Mouse (Mus musculus) layer of hippocampus, postnatal 10 days (tissue): ENCODE results near the gene Exoc2. TPM values are rescaled to one million over a fixed set of nuclear protein-coding genes. Genes with fewer than 3 reads are reported as not detected.
A peak's percentile ranks its signal among the peaks of the same experiment; 100 is the strongest.

Experiments
- DNase-seq, 2 experiments: peaks; one replicate each; pipeline ENCODE4 v3.0.0; 2021; ENCODE audit warnings: low spot score in 2 of 2
- long read RNA-seq: library from polyadenylated mRNA; stranded (forward); transcript quantifications from one replicate; pipeline ENCODE4 v2.0.0, GENCODE M21; 2023
- total RNA-seq, 2 experiments: library from RNA; stranded (reverse); gene quantifications; 2 replicates each; pipeline ENCODE4 v1.2.3; 2021

The Exoc2 gene
- total RNA-seq, result 10 to 100 TPM; 46.3 to 46.4 TPM
- long read RNA-seq, full-length matches to known transcripts, result 11 of 22 reads
- long read RNA-seq, partial matches to known transcripts, result 1 of 22 reads
- long read RNA-seq, other reads (novel, unspliced or antisense), result 10 of 22 reads

GRCm38 (mm10) chr13:30973501-30974246 lies at the start of gene Exoc2, which contains the start of gene Gm5447:
Gene Exoc2 (minus strand): TSS chr13:30974093.
Gene Gm5447 (plus strand): TSS chr13:30974204.
- peak; percentile 82 to 85 for DNase-seq

GRCm38 (mm10) chr13:31023664-31024063 lies 49.8 kb upstream of the Exoc2 start:
- DNase-seq, result no peak

- DNase-seq, result no peak
Observed at GRCm38 (mm10) chr13:31021927-31022326, 48.0 kb upstream of the Exoc2 start.

- DNase-seq, result no peak
Observed at GRCm38 (mm10) chr13:31021514-31021913, 47.6 kb upstream of the Exoc2 start.

- DNase-seq, result no peak
Observed at GRCm38 (mm10) chr13:31017545-31017944, 43.7 kb upstream of the Exoc2 start.

GRCm38 (mm10) chr13:31004995-31005394 lies 31.1 kb upstream of the Exoc2 start:
- DNase-seq, result no peak

- no peak for DNase-seq
Observed at GRCm38 (mm10) chr13:31004458-31004857, 30.6 kb upstream of the Exoc2 start.

- no peak for DNase-seq
Observed at GRCm38 (mm10) chr13:30999799-31000198, 25.9 kb upstream of the Exoc2 start.

- no peak for DNase-seq
Observed at GRCm38 (mm10) chr13:30997526-30998253, 23.8 kb upstream of the Exoc2 start.

GRCm38 (mm10) chr13:30994249-30994858 lies 20.5 kb upstream of the Exoc2 start:
- no peak for DNase-seq

- DNase-seq, result peak; percentile 49 to 67
Observed at GRCm38 (mm10) chr13:30993819-30994218, 19.9 kb upstream of the Exoc2 start.

GRCm38 (mm10) chr13:30990233-30990632 lies 16.3 kb upstream of the Exoc2 start:
- no peak for DNase-seq

- no peak for DNase-seq
Observed at GRCm38 (mm10) chr13:30989710-30990109, 15.8 kb upstream of the Exoc2 start.

- no peak for DNase-seq
Observed at GRCm38 (mm10) chr13:30987686-30988085, 13.8 kb upstream of the Exoc2 start.

GRCm38 (mm10) chr13:30986934-30987455 lies 13.1 kb upstream of the Exoc2 start:
- DNase-seq, result no peak

GRCm38 (mm10) chr13:30985598-30986466 lies 11.9 kb upstream of the Exoc2 start:
- DNase-seq, result peak; percentile 11 to 33

- peak; percentile 38 to 59 for DNase-seq
Observed at GRCm38 (mm10) chr13:30985275-30985597, 11.3 kb upstream of the Exoc2 start.

- peak in 1 of 2 experiments; percentile 49 for DNase-seq
Observed at GRCm38 (mm10) chr13:30981666-30982065, 7.8 kb upstream of the Exoc2 start.

GRCm38 (mm10) chr13:30978224-30978623 lies 4.3 kb upstream of the Exoc2 start:
- DNase-seq, result no peak

- no peak for DNase-seq
Observed at GRCm38 (mm10) chr13:30976536-30977084, 2.7 kb upstream of the Exoc2 start.
